Mouse (Mus musculus): ENCODE measurements around the gene Dazap2.

DNA sequence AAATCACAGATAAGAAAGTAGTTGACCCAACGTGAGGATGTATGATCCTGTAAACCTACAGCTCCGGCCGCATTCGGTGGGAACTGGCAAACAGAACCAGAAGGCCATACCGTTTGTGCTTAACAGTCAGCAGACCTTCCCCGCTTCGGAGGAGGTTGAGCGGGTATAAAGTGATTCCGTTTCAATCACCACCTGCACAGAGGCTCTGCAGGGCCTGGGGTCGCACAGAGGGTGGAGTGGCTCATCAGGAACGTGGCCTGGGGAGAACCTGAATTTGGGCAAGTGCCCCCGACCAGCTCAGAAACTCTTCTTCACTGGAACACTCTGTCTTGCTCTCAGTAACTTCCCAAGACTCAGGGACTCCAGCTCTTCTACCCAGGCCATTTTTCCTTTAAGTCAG lies 51.7 kb downstream of the Dazap2 start:
- TF ChIP-seq MAFK (IDR thresholded peaks at IDR 0.05; ENCODE audit: insufficient replicate concordance, low read length): no peak
- TF ChIP-seq GABPA (IDR thresholded peaks at IDR 0.05; ENCODE audit: insufficient replicate concordance, low read depth, low read length): no peak
- TF ChIP-seq E2F4 (IDR thresholded peaks at IDR 0.05; ENCODE audit: insufficient replicate concordance, low read depth, low read length): no peak
- no peak for TF ChIP-seq SIN3A (IDR thresholded peaks at IDR 0.05; ENCODE audit: low read length)
- TF ChIP-seq POLR2A (IDR thresholded peaks at IDR 0.05; ENCODE audit: low read depth, low read length): no peak
- no peak for TF ChIP-seq ZNF384 (IDR thresholded peaks at IDR 0.05; ENCODE audit: low read depth, low read length)
- no peak for TF ChIP-seq CTCF (conservative IDR thresholded peaks at IDR 0.05 in 1 of 2, IDR thresholded peaks at IDR 0.05 in 1 of 2; ENCODE audit: low read depth in 2 of 2, low read length in 2 of 2)
